Mouse (Mus musculus) kidney, adult 2 months (tissue): Measurements from ENCODE around the gene Bmpr1b.

Experiments
- CTCF ChIP-seq: fragments of 200-500 bp; conservative IDR thresholded peaks from 2 replicates; pipeline ENCODE4 v1.5.1; 2011; ENCODE audit warnings: low read depth, mild to moderate bottlenecking, control low read depth, low read length, moderate library complexity, mixed read lengths; ENCODE audit not compliant: insufficient read depth, insufficient read length
- POLR2A ChIP-seq: fragments of 200-500 bp; IDR thresholded peaks from one replicate; pipeline ENCODE4 v1.6.1; 2011; ENCODE audit warnings: low read depth, low read length, control low read depth

DNA sequence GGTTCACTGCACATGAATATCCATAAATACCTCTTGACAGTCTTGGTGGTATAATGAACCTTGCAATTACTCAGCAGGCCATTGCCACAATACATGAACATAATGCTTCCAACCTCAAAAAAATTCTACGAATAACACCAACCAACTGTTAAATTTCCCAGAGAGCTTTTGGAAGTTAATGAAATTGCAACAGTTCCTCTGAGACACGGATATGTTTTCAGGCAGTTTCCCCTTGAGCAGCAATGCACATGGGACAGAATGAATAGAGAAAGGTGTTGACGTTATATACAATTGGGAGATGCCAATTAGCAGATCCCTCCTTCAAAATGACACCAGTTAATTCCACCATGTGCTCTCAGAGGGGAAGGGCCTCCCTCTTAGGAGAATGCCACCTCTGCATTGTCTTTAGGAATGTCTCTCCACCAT, 225.9 kb downstream of the Bmpr1b start:
- TF ChIP-seq CTCF: no peak
- no peak for TF ChIP-seq POLR2A
